Mouse (Mus musculus) cerebellum, adult (tissue): Measurements from ENCODE around the gene Mblac2.

Experiments used
- ATAC-seq: cut with Nextera tagmentation; 2 replicates; pipeline ENCODE4 v1.9.2; 2017; ENCODE audit warnings: mild to moderate bottlenecking, moderate library complexity, mixed read lengths; ENCODE audit not compliant: insufficient number of reproducible peaks, low FRiP score, low TSS enrichment

Mblac2 gene

GRCm38 (mm10) chr13:81801121-81801520, 90.0 kb downstream of the Mblac2 start:
- ATAC-seq = no peak
